Mouse (Mus musculus) lung, postnatal 14 days (tissue): ENCODE data around the gene Mtch2.

Source experiments
- DNase-seq: peaks from one replicate; pipeline ENCODE4 v3.0.0; 2021

Gene Mtch2

GRCm38 (mm10) chr2:90911668-90912067 is 64.7 kb downstream of the Mtch2 start:
- DNase-seq, result no peak

- DNase-seq, result peak; percentile 25
Observed at GRCm38 (mm10) chr2:90913671-90914070, 66.7 kb downstream of the Mtch2 start.

- DNase-seq, result no peak
Observed at GRCm38 (mm10) chr2:90915516-90915915, 68.6 kb downstream of the Mtch2 start.
